Mouse (Mus musculus) heart, embryonic 14.5 days (tissue): ENCODE measurements at regions not wholly inside any gene's neighbourhood (a gene's known extent, or its start where the extent isn't known, plus 50 kb on each side); places are given as distances from the start of the nearest gene placed in this dataset.

Experiments
- ATAC-seq: fragments of 200-750 bp; cut with Nextera tagmentation; 2 replicates; pipeline ENCODE4 v1.8.0; 2017; ENCODE audit warnings: low read depth, moderate TSS enrichment; ENCODE audit not compliant: insufficient number of reproducible peaks, insufficient read depth, low FRiP score
- H3K27ac ChIP-seq, 2 experiments: fragments of 200-500 bp in 1 of 2; fragments of 300-500 bp in 1 of 2; sonication (generic) in 1 of 2; replicated peaks in 1 of 2; 2 replicates each; pipeline ENCODE4 v1.5.1; 2012 to 2014; ENCODE audit warnings: low read depth in 2 of 2, low read length in 2 of 2, control low read depth in 1 of 2, mild to moderate bottlenecking in 1 of 2, mixed read lengths in 1 of 2; ENCODE audit not compliant: control insufficient read depth in 1 of 2, insufficient read depth in 1 of 2
- H3K27me3 ChIP-seq: fragments of 300-500 bp; sonication (generic); 2 replicates; pipeline ENCODE4 v1.6.1; 2014; ENCODE audit warnings: mild to moderate bottlenecking, low read length, control low read depth; ENCODE audit not compliant: control insufficient read depth, insufficient read depth
- H3K36me3 ChIP-seq: fragments of 300-500 bp; sonication (generic); 2 replicates; pipeline ENCODE4 v1.6.1; 2014; ENCODE audit warnings: mild to moderate bottlenecking, control low read depth, low read length, mixed read lengths; ENCODE audit not compliant: control insufficient read depth, insufficient read depth
- H3K4me1 ChIP-seq, 2 experiments: fragments of 200-500 bp in 1 of 2; fragments of 300-500 bp in 1 of 2; sonication (generic) in 1 of 2; 2 replicates each; pipeline ENCODE4 v1.6.1; 2012 to 2014; ENCODE audit warnings: low read length in 2 of 2, control low read depth in 1 of 2, mixed read lengths in 1 of 2; ENCODE audit not compliant: control insufficient read depth in 2 of 2, insufficient read depth in 2 of 2
- H3K4me2 ChIP-seq: fragments of 300-500 bp; sonication (generic); 2 replicates; pipeline ENCODE4 v1.6.1; 2014; ENCODE audit warnings: mild to moderate bottlenecking, low read length
- H3K4me3 ChIP-seq, 2 experiments: fragments of 200-500 bp in 1 of 2; fragments of 300-500 bp in 1 of 2; sonication (generic) in 1 of 2; 2 replicates each; pipeline ENCODE4 v1.5.1; 2012 to 2014; ENCODE audit warnings: low read length in 2 of 2, mild to moderate bottlenecking in 2 of 2, control low read depth in 1 of 2, low read depth in 1 of 2, moderate library complexity in 1 of 2; ENCODE audit not compliant: control insufficient read depth in 1 of 2, insufficient read depth in 1 of 2
- H3K9ac ChIP-seq: fragments of 300-500 bp; sonication (generic); 2 replicates; pipeline ENCODE4 v1.6.1; 2014; ENCODE audit warnings: mild to moderate bottlenecking, low read length
- H3K9me3 ChIP-seq: fragments of 300-500 bp; sonication (generic); 2 replicates; pipeline ENCODE4 v1.6.1; 2016; ENCODE audit warnings: low read length, control low read depth; ENCODE audit not compliant: control insufficient read depth
- WGBS: fragments of 180-500 bp; shearing (Covaris S2); extraction: QIAGEN DNeasy Blood & Tissue Kit; methylation state at CpG from one replicate; pipeline ENCODE4 v1.1.7; 2014; 5-methylcytosine and 5-hydroxymethylcytosine counted together

DNA sequence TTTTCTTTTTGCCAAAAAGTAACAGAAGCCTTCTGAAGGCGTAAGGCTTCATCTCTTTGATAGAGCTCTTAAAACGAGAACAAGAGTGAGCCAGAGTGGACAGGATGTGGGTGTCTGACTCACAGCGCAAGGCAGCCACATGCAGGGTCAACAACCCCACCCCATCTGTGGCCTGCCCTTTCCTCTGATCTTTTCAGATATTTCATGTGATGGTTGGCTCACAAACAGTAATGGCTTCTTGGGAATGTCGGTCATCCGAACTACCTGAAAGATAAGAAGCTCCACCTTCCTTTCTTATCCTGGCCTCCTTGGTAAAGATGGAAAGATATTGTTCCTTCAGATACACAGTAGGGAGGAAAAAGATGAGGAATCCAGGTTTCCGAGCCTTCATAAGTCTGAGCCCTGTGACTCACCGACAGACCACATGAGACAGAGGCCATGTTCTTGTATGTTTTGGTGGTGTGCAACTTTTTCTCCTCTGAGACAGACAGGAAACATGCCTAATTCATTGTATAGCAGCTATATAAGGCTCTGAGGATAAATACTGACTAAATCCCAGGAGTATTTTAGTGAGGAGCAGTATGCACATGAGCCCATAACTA is 254.9 kb downstream of the Btg1 start:
- H3K4me2 ChIP-seq, result no peak overlapping the region
- no peak overlapping the region for H3K9ac ChIP-seq
- no peaks in the 10 kb centered on the region for H3K36me3 ChIP-seq
- no peak for ATAC-seq
- no peaks in the 10 kb centered on the region for H3K4me1 ChIP-seq
- no peak overlapping the region for H3K27ac ChIP-seq
- H3K4me3 ChIP-seq, result no peak overlapping the region
- H3K9me3 ChIP-seq, result no peaks in the 10 kb centered on the region
- no peaks in the 10 kb centered on the region for H3K27me3 ChIP-seq
- WGBS, result 70% methylated on average over 7 of the region's 7 CpGs

DNA sequence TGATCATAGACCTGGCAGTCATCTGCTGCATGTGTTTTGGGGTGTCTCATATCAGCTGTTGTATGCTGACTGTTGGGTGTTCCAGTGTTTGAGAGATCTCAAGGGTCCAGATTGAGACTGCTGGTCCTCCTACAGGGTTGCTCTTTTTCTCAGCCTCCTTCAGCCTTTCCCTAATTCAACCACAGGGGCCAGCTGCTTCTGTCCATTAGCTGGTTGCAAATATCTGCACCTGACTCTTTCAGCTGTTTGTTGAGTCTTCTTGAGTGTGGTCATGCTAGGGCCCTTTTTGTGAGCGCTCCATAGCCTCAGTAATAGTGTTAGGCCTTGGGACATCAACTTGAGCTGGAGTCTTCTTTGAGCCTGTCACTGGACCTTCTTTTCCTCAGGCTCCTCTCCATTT is 257.8 kb downstream of the Btg1 start:
- no peaks in the 10 kb centered on the region for H3K36me3 ChIP-seq
- no peaks in the 10 kb centered on the region for H3K9me3 ChIP-seq
- no peak for ATAC-seq
- no peaks in the 10 kb centered on the region for H3K4me1 ChIP-seq
- H3K27me3 ChIP-seq, result no peaks in the 10 kb centered on the region
- no peak overlapping the region for H3K4me2 ChIP-seq
- H3K27ac ChIP-seq, result no peak overlapping the region
- 87% methylated on average over 1 of the region's 1 CpGs for WGBS
- H3K9ac ChIP-seq, result no peak overlapping the region
- H3K4me3 ChIP-seq, result no peak overlapping the region

DNA sequence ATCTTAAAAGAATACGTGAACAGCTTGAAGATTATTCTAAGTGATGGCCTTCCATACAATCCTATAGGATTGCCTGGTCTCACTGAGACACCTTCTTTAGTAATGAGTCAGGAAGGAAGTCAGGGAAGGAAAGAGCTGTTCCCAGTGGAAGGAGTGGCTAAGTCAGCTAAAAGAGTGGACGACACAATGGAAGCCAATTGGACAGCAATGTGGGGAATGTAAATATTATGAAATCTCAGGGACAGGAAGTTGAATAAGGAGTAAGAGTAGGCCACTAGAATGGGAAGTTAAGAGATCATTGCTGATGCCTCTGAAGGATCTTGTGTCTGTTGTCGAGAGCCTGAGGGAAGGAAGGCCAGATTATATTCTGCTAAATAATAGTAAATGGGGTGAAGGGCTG is 258.9 kb downstream of the Btg1 start:
- H3K27me3 ChIP-seq, result no peaks in the 10 kb centered on the region
- no peak overlapping the region for H3K9ac ChIP-seq
- H3K4me3 ChIP-seq, result no peak overlapping the region
- no peak overlapping the region for H3K27ac ChIP-seq
- 56% methylated on average over 3 of the region's 3 CpGs for WGBS
- H3K4me2 ChIP-seq, result no peak overlapping the region
- ATAC-seq, result no peak
- no peaks in the 10 kb centered on the region for H3K36me3 ChIP-seq
- H3K4me1 ChIP-seq, result no peaks in the 10 kb centered on the region
- H3K9me3 ChIP-seq, result no peaks in the 10 kb centered on the region

DNA sequence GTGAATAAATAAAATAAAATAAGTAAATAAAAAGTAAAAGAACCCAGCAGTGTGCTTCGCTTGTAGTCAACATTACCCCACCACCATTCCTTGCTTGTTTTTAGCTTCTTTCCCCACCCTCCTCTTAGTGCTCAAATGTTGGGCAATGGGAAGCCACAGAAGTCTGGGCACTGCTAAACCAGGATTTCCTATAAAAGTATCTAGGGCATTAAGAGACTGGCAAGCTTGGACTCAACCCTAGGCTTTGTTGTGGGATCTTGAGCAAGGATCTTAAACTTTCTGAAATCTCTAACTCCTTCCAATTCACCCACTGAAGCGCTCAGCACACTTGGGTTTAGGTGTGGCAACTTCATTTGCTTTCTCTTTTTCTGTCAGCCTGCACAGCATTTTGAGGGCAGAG is 262.6 kb downstream of the Btg1 start:
- no peak for ATAC-seq
- no peak overlapping the region for H3K27ac ChIP-seq
- H3K4me3 ChIP-seq, result no peak overlapping the region
- 91% methylated on average over 2 of the region's 2 CpGs for WGBS
- no peaks in the 10 kb centered on the region for H3K9me3 ChIP-seq
- H3K4me1 ChIP-seq, result no peaks in the 10 kb centered on the region
- no peak overlapping the region for H3K9ac ChIP-seq
- H3K27me3 ChIP-seq, result no peaks in the 10 kb centered on the region
- H3K4me2 ChIP-seq, result no peak overlapping the region
- H3K36me3 ChIP-seq, result no peaks in the 10 kb centered on the region

DNA sequence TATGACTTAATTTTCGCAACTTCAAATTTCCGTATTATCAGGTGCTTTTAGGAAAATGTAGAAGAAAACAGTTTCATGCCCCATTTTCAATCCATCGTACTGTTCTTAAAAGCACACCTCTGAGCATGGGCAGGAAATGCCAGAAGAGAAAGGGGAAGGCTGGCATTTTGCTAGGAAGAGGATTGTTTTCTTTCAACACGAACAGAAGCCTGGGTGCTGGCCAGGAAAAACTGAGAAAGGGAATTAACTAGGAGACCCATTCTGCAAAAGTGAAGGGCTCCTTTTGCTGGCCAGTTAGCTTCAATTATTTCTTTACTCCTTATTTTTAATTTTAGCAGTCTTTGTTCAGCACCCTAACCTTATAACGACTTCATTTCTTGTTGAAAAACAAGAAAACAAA is 264.0 kb downstream of the Btg1 start:
- Histone ChIP-seq H3K4me2 (no peak overlapping the region), H3K27ac (peak overlapping the region in 1 of 2 experiments; percentile 34; a peak in 1 of 4 replicates), H3K36me3 (no peaks in the 10 kb centered on the region), H3K4me3 (no peak overlapping the region), H3K9me3 (no peaks in the 10 kb centered on the region), H3K4me1 (no peaks in the 10 kb centered on the region), H3K27me3 (no peaks in the 10 kb centered on the region), H3K9ac (no peak overlapping the region)
- WGBS, result 66% methylated on average over 5 of the region's 5 CpGs
- ATAC-seq, result no peak

DNA sequence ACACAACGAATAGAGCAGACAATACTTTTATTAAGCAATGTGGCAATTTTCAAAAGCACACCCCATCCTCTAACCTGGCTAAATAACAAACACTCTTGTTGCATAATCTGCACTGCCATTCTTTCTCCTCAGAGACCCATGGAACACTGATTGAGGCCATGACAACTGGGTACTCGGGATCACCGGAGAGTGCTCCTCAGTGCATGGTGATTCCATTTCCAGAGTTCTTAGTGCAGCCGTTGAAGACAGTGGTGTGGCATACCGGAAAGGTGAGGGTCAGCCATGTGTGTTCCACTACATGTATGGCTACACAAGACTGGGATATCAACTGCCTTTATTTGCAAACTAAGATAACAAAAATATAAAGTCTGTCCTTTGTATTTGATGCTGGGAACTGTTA is 264.4 kb downstream of the Btg1 start:
- peak overlapping the region; percentile 34 to 44; a peak in 2 of 4 replicates for H3K27ac ChIP-seq
- 76% methylated on average over 5 of the region's 5 CpGs for WGBS

DNA sequence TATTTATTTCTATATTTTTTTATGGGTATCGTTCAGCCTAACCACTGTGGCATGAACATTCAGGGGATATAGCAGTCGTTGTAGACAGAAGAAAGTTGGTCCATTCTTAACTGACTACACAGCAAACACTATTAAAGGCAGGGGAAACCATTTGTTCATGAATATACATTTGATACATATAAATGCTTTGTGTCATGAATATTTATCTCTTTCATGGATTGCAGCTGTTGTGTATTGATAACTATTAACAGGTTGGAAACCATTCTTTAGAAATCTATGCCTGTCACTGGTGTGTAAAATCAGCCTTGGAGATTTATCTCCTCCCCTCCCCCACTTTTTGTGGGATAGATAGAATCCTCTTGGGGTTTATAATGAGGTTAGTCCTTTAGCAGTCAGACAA is 264.9 kb downstream of the Btg1 start:
- H3K4me3 ChIP-seq, result no peak overlapping the region
- no peaks in the 10 kb centered on the region for H3K36me3 ChIP-seq
- no peak for ATAC-seq
- no peaks in the 10 kb centered on the region for H3K27me3 ChIP-seq
- H3K4me1 ChIP-seq, result no peaks in the 10 kb centered on the region
- H3K9ac ChIP-seq, result no peak overlapping the region
- H3K4me2 ChIP-seq, result no peak overlapping the region
- H3K27ac ChIP-seq, result no peak overlapping the region
- WGBS, result 85% methylated on average over 2 of the region's 2 CpGs
- H3K9me3 ChIP-seq, result no peaks in the 10 kb centered on the region

More for the DNA sequence above, 264.4 kb downstream of the Btg1 start:
- Histone ChIP-seq H3K9me3 (no peaks in the 10 kb centered on the region), H3K4me2 (no peak overlapping the region), H3K4me1 (no peaks in the 10 kb centered on the region), H3K9ac (no peak overlapping the region), H3K4me3 (no peak overlapping the region), H3K27me3 (no peaks in the 10 kb centered on the region), H3K36me3 (no peaks in the 10 kb centered on the region)
- no peak for ATAC-seq

DNA sequence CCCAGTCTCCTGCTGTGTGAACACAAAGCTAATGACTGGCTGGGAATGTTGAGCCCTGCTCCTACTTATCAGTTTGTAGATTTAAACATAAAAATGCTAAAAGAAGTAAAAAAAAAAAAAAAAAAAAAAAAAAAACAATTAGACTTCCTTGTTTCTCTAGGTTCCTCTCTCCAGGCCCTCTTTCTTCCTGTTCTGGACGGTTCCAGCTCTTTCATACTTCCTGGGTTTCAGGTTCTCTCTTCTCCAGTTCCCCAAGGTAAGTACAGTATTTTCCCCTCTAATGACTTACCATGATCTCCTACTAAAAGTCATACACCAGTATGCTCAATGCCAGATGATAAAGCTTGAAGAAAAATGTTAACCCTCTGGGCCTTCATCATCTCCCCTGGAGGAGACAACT is 284.3 kb downstream of the Btg1 start:
- peaks cover 3 to 8% of the 10 kb centered on the region in 2 experiments; a peak in 2 of 4 replicates for H3K4me1 ChIP-seq
- no peak overlapping the region for H3K9ac ChIP-seq
- no peak overlapping the region for H3K4me2 ChIP-seq
- no peaks in the 10 kb centered on the region for H3K36me3 ChIP-seq
- no peaks in the 10 kb centered on the region for H3K27me3 ChIP-seq
- WGBS, result 83% methylated on average over 1 of the region's 1 CpGs
- ATAC-seq, result no peak
- no peaks in the 10 kb centered on the region for H3K9me3 ChIP-seq
- no peak overlapping the region for H3K4me3 ChIP-seq
- H3K27ac ChIP-seq, result no peak overlapping the region
